Mouse (Mus musculus) lung, postnatal 25 days (tissue): ENCODE data around the gene Itsn1.
A peak's percentile ranks its signal among the peaks of the same experiment; 100 is the strongest.

Experiments used
- DNase-seq: peaks from one replicate; pipeline ENCODE4 v3.0.0; 2022; ENCODE audit warnings: low spot score

The Itsn1 gene

DNA sequence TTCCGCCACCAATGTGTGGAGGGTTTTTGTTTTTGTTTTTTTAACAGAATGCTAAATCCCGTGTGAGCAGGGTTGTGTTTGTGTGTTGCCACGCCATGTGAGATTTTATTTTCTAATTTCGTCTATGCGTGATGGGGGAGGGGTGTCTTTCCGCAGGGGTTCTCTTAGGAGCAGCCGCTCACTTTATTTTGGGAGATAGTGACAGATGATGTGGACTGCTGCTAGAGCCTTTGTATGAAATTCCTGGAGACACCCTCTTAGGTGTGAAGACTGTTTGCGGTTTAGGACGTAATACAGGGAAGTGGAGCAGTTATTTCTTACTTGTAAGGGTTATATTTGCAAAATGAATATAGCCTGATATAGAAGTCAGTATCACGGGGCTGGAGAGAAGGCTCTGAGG is 176.9 kb downstream of the Itsn1 start:
- DNase-seq: no peak

DNA sequence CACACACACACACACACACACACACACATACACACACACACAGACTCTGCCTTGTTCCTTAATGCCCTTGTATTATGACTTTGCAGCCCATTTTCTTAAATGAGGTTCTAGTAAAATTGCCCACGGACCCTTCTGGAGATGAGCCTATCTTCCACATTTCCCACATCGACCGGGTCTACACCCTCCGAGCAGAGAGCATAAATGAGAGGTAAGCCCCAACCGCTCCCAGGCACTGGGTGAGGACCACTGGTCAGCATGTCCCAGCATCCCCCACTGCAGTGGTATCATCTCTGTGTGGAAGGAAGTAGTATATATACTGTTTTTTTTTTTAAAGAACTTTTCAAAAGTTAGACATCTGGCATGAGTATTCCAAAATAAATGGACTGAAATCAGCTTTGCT is 177.6 kb downstream of the Itsn1 start:
- DNase-seq: no peak

DNA sequence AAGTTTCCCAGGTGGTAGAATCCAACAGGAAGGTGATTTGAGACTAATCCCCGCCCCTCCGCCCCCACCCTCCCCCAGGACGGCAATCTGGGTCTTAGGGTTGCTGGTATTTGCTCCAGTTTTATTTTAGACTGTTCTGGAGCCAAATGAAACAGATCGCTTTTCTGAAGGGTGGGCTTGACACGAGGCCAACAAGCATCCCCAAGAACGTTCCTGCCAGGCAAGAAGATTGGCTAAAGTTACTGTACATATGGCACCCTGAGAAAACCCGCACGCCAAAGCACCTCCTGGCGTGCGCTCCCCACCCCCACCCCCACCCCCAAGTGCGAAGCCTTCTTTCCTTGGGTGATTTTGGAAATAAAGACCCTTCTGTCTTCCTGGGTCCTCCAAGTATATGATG is 178.1 kb downstream of the Itsn1 start:
- DNase-seq: no peak

DNA sequence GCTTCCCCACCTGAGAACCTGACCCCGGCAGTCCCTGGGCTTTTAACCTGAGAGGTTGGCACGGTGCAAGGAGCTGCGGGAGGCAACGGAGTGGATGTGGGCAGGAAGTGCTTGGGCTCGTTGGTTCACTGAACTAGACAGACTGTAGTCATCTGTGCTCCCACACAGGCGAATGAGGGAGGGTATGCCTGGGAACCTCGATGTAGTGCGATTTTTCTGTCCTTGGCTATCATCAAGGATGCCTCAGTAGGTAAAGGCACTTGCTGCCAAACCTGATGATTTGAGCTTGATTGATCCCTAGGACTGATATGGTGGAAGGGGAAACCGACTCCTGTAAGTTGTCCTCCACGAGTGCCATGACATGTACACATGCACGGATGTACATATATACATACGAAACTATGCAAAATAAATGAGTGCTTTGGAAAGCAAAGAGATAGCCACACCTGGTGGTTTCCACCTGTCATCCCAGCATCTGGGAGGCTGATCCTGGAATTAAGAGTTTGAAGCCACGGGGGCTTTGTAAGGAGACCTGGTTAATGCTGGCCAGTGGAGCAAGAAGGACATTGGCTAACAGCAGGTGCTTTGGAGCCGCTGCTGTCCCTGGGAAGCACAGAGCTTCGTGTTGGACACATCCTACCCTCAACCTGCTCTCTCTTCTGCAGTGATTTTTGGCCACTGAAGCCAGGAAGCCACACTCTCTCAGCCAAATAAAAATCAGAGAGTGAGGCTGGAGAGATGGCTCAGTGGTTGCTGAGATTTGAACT is 180.7 kb downstream of the Itsn1 start:
- DNase-seq: no peak

DNA sequence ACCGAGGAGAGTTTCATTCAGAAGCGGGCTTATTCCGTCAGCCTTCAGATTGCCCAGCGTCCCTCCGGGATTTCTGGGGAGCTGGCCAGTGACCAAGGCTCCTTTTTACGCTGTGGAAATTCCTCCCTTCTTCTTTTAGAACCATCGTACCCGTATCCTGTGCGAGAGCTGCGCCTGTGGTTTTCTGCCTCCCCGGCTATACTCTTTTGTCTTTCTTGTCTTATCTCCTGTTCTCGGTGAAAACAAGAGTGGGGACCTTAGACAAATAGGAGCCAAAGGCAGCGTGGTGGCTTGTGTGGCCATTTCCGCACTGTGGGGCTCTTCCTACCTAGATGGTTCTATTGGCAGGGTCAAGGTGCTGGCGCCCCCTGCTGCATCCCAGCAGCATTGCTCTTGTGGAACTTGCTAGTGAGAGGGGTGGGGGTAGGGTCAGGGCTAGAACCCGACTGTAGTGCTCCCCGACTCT is 188.6 kb downstream of the Itsn1 start:
- peak; percentile 84 for DNase-seq

DNA sequence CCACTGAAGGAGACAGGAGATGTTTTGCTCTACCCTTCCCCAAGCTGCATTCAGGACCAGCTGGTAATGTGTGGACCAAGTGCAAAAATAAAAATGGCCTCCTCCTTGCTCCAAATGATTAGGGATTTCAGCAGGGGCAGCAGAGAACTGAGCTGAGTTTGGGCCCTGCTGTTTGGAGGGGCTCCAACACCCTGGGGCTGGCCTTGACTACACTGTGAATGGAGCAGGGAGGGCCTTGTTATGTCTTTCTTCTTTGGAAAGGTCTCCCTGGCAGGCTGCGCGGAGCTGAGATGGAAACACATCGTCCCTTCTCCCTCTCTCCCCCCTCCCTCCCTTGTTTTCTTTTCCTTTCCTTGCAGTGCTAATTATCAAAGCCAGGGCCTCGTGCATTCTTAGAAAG is 189.4 kb downstream of the Itsn1 start:
- no peak for DNase-seq

DNA sequence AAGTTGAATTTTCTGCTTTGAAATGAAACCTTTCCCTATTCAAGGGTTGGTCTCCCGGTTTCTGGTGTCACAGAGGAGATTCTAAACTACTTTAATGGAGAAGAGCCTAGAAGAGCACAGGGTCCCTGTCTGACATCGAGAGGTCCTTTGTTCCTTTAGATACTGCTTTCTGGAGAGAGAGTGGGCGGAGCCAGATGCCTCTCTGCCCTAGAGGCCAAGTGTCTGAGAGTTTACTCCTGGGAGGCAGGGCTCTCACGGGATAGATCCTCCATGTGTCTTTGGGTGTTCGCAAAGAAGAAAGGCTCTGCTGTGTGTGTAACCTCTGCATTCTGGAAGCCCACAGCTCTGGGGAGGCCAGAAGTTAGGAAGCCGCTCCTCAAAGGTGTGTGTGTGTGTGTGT is 190.0 kb downstream of the Itsn1 start:
- no peak for DNase-seq

DNA sequence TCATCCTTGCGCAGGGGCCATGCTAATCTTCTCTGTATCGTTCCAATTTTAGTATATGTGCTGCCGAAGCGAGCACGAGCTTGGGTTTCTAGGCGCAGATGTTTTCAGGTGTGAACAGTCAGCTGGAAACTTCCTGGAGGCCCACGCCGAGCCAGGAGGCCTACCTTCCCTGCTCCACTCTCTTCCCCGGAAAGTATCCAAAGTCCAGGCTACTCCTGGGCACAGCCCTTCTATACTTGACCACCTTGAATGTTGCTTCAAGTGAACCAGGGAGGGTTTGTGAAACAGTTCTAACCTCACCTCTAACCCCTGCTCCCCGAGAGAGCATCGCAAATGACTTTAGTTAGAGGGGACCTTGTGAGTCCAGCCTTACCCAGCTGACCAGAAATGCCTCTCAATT is 192.3 kb downstream of the Itsn1 start:
- no peak for DNase-seq

DNA sequence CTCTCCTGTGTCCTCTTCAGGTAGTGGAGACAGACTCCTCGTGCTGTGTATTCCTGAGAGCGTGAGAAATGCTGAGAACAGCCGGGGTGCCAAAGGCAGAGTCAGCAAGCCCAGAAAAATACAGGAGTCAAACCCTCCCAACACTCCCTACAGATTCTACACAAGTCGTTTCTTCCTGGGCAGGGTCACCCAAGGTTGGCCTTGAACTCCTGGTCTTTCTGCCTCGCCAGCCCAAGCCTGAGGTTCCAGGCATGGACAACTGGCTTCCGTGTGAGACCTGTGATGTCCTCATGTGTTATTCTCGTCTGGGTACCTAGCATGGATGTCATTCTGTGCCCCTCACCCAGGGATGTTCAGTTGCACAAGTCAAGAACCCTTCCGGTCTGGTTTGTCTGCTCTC is 193.9 kb downstream of the Itsn1 start:
- no peak for DNase-seq

DNA sequence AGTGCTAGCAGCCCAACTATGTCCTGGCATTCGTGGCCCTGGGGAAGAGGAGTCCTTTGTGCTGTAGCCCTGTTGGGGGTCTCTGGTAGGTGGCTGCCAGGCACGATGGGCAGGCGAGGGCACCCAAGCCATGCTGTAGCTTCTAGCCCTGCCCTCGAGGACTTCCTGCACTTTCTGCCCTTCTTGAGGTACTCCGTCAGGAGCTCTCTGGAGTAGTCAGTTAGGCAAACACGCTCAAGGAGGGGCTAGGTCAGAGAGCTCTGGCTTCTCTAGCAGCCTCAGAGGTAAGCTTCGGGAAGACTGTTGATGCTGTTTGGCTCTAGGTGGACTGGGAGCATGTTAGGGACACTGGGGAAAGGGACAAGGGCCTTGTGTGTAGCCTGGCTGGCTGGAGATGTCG is 195.3 kb downstream of the Itsn1 start:
- peak; percentile 14 for DNase-seq

DNA sequence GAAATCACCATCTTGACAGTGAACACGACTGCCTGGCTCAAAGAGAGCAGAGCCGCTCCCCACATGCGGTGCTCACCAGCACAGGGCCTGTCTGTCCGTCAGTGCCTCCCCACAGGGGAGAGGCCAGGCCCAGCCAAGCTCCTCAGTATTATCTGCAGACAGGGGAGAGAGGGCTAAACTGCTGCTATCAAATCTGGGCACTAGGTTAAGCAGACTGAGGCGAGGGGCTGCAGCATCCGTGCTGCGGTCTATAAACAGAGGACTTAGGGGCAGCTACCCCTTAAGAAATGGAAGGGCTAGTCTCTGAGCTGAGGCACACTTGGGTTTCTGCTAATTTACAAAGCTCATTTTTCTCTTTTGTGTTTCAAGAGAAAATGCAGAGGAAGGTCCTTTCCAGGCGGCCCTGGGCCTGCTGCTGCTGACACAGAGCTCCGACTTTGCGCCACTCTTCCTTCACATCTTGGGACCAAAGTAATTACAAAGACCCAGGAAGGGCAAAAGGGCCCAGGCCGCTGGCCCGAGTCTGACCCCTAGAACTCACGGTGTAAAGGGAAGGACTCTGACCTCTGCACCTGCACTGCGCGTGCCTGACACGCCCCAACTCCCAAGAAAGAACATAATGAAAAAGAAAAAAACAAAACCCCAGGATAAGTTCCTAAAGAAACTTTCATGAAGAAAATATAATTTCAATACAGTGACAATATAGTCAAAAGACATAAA is 199.0 kb downstream of the Itsn1 start:
- DNase-seq: no peak

DNA sequence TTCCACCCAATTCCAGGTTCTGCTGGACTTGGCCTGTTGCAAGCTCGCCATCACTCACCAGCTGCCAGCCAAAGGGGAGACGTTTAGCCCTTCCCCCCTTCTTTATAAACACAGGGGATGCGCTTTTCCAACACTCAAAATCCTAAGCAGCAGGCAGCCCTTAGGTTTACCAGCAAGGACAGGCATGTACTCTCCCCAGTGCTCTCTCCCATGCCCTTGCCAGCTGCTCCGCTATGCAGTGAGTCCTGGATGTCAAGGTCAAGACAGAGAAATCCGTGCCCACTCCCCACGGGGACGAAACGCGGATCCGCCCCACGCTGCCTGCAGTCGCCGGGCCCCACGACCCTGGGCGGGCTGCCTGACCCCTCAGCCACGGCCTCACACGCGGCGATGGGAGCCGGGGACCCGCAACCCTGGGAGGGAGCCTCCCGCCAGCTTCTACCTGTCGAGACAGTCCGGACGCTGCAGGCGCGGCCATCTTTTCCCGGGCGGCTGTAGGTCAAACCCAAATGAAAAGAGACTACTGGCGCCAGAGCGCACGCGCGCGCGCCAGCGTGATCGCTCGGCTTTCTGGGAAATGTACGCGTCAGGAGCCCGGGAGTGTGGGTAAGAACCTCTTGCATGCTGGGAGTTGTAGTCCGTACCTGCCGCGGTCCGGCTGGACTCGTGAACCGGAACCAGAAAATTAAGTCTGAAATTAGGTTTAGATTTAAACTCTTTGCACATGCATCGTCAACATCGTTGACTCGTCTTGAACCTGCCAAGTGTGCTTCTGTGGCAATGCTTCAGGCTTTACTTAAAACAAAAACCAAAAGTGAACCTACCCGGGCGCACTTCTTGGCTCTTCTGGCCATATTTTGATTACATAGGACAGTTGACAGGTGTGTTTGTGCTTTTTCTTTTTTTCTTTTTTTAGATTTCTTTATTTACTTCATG is 202.3 kb downstream of the Itsn1 start:
- peak; percentile 95 for DNase-seq

DNA sequence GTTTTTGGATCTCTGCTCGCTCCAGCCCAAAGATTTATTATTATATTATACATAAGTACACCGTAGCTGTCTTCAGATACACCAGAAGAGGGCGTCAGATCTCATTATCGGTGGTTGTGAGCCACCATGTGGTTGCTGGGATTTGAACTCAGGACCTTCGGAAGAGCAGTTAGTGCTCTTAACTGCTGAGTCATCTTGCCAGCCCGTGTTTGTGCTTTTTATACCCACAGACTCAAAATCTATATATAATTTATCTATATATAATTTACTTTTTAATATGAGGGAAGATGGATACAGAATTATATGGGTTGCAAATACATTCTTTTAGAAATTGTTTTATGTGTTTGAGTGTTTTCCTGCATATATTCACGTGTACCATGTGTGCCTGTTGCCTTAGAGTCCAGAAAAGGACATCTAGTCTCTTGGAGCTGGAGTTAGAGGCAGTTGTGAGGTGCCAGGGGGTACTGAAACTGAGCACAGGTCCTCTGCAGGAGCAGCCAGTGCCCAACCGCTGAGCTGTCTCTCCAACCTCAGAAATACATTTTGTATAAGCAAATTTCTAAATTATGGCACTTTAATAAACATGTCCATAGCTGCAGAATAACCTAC is 203.1 kb downstream of the Itsn1 start:
- no peak for DNase-seq

DNA sequence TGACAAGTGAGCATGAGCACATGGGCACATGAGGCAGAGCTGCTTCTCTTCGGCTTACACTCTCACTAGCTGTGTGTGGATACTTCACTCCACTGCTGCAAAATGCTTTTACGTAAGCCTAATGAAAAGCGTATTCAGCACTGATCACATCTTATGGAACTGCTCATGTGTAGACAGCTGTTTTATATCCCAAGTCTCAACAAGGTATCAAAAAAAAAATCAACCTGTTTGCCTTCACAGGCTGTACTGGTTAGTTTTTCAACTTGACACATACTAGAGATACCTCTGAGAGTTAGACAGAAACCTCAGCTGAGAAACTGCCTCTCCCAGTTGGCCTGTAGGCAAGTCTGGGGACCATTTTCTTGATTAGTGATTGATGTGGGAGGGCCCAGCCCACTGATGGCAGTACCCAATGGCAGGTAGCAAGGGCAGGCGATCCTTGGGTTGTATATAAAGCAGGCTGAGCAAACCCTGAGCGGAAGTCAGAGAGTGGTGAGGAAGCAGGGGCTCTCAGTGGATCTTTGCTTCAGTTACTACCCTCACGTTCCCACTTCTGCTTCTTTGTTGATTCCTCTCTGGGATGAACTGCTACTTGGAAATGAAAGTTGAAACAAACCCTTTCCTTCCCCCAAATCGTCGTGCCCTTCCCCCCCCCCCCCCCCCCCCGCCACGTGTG is 203.9 kb downstream of the Itsn1 start:
- no peak for DNase-seq

DNA sequence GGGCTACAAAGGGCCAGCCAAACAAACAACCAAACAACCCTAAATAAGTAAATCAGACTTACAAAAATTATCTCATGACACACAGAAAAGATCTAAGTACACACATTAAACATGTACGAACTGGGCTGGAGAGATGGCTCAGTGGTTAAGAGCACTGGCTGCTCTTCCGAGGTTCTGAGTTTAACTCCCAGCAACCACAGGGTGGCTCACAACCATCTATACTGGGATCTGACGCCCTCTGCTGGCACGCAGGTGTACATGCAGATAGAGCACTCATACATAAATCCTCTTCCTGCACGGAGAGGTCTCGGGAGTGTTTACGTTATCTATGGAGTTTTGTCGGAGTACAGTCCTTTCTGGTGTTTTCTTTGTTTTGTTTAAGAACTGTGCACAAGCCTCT is 206.0 kb downstream of the Itsn1 start:
- DNase-seq: peak; percentile 53

DNA sequence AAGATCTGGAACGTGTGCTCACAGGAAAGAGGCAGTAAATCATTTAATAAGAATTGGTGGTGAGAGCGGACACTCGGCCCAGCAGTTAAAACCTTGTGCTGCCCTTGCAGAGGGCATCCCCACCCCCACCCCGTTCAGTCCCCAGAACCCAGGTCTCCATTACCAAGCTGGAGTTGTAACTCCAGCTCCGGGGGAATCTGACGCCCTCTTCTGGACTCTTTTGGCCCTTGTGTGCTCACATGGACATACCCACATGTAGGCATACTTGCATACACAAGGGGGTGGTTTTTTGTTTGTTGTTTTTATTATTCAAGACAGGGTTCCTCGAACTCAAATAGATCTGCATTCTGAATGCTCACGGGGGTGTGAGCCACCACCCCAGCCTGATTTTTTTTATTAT is 206.6 kb downstream of the Itsn1 start:
- DNase-seq: no peak

DNA sequence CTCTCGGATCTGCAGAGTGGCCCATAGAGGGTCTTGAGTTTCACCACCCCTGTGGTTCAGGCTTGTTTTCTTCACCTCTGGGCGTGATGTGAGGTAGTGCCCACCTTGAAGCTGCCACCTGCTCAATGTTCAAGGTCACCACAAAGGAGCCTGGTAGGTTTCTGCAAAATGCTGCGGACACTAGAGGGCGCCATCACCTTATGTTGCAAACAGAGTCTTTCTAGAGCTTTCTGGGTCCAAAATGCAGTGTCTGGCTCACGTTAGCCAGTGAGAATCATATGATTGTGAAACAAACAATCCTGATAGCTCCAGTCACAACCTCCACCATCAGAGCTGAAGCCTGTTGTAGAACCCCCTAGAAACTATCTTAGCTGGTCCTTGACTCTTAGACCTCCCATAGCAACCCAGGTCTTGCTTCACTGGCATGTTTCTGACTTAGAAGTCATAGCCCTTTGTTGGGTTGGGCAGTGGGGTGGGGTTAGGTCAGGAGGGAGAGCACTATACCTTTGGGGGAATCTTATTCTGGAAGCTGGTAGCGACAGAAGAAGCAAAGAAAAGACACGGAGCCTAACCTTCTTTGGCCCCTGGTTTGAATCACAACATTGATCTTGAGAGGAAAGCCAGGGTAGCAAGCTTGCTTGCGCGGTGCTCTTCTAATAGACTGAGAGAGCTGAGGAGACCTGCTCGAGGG is 207.4 kb downstream of the Itsn1 start:
- DNase-seq: peak; percentile 76

DNA sequence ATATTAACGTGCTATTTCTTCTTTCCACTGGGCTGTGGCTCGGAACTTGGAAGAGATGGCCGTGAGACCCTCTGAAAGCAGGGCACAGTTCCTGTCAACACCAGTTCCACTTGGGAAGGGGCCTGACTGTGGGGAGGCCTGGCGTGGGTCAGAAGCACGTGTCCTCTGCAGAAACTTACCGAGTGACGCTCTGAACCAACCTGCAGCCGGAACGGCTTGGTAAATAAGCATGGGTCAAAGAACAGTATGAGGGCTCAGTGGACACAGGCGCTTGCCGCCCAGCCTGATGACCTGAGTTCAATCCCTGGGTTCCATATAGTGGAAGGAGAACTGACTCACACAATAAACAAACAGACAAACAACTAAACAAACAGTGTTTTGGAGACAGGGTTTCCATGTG is 208.2 kb downstream of the Itsn1 start:
- no peak for DNase-seq

DNA sequence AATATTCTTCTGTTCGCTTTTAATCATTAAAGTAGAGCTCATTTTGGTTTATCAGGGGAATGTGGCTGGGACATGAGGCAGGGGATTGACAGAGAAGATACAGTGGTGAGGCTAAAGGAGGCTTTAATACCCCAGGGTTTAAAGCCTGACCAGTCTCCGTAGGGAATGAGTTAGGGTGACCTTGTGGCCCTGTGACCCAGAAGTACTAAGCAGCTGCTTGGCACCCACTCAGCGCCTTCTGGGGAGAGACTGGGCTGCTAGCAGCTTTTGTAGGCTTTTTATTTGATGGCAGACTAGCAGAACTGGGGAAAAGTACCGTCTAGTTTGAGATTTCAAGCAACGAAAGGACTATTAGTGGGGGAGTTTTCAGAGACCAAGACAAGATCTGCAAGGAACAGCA is 209.1 kb downstream of the Itsn1 start:
- no peak for DNase-seq

DNA sequence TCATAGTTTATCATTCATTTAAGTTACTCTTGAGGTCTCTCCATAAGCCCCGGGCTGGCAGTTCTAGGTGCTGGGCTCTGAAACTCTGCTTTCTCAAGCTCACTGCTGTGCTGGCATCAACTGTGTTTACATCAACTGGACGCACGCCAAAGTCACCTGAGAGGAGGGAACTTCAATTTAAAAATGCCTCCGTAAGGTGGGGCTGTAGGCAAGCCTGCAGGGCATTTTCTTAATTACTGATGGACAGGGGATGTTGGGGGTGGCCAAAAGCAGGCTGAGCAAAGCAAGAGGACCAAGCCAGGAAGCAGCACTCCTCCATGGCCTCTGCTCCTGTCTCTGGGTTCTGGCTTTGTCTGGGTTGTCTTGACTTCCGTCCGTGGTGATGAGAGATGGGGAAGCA is 211.6 kb downstream of the Itsn1 start:
- DNase-seq: peak; percentile 34

DNA sequence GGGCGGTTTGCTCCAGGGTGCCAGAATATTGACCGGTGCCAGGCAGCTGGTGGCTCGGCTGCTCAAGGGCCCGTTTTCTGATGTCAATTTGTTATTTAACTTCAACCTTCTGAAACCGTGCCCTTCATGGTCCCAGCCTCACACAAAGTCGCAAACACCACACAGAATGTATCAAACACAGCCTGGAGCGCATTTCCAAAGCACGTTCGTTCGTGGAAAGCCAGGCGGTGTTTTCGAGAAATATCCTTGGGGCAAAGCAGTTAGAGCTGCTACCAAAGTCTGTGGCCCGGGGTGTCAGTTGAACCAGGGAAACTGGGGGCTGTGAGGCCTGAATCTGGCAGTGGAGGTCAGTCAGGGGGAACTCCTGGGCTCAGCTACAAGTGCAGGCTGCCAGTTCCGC is 213.1 kb downstream of the Itsn1 start:
- DNase-seq: no peak
